Mouse (Mus musculus) spleen, adult 2 months (tissue): Measurements from ENCODE around the gene Lhfpl2. TPM values are rescaled to one million over a fixed set of nuclear protein-coding genes. Genes with fewer than 3 reads are reported as not detected.

ENCODE experiments used
- DNase-seq, 2 experiments: peaks; one replicate each; pipeline versions ENCODE4 v3.0.0 to v3.0.0-alpha.2; 2012 to 2021; ENCODE audit warnings: low spot score in 2 of 2, low read depth in 1 of 2
- H3K27ac ChIP-seq: fragments of 200-500 bp; 2 replicates; pipeline ENCODE4 v1.5.1; 2012; ENCODE audit warnings: low read length, inconsistent platforms; ENCODE audit not compliant: insufficient read depth
- H3K27me3 ChIP-seq: fragments of 200-500 bp; 2 replicates; pipeline ENCODE4 v1.6.1; 2012; ENCODE audit warnings: mild to moderate bottlenecking, moderate library complexity, low read length, inconsistent platforms; ENCODE audit not compliant: control insufficient read depth, insufficient read depth
- H3K36me3 ChIP-seq: fragments of 200-500 bp; 2 replicates; pipeline ENCODE4 v1.6.1; 2012; ENCODE audit warnings: mild to moderate bottlenecking, low read length, inconsistent platforms; ENCODE audit not compliant: control insufficient read depth, insufficient read depth
- H3K4me1 ChIP-seq: fragments of 200-500 bp; 2 replicates; pipeline ENCODE4 v1.6.1; 2011; ENCODE audit warnings: inconsistent platforms; ENCODE audit not compliant: control insufficient read depth, insufficient read depth, insufficient read length
- H3K4me3 ChIP-seq: fragments of 200-500 bp; 2 replicates; pipeline ENCODE4 v1.5.1; 2011; ENCODE audit warnings: mild to moderate bottlenecking, inconsistent platforms; ENCODE audit not compliant: insufficient read depth, insufficient read length; ENCODE audit errors: extremely low read depth
- CTCF ChIP-seq: fragments of 200-500 bp; IDR thresholded peaks from 2 replicates; pipeline ENCODE4 v1.5.1; 2011; ENCODE audit warnings: mild to moderate bottlenecking, inconsistent platforms; ENCODE audit not compliant: insufficient read depth, insufficient read length, insufficient replicate concordance; ENCODE audit errors: extremely low read depth
- POLR2A ChIP-seq: fragments of 200-500 bp; IDR thresholded peaks from 2 replicates; pipeline ENCODE4 v1.6.1; 2011; ENCODE audit warnings: low read depth, low read length, inconsistent platforms
- WGBS: fragments of 180-500 bp; shearing (Covaris S2); methylation state at CpG from one replicate; pipeline ENCODE4 v1.1.7; 2018; 5-methylcytosine and 5-hydroxymethylcytosine counted together
- polyA plus RNA-seq: library from polyadenylated mRNA; depleted of rRNA; stranded (reverse); fragments of >200 nt; gene quantifications from 2 replicates; pipeline ENCODE4 v1.2.3, GENCODE M21; 2012

Lhfpl2 gene
- polyA plus RNA-seq, 1 experiment, result 4.8 TPM

GRCm38 (mm10) chr13:94073046-94073715 lies 15.6 kb downstream of the Lhfpl2 start:
- 63% methylated on average over 9 of the region's 9 CpGs for WGBS
- peaks cover 5% of the 10 kb centered on the region; the same call in 1 of the 2 replicates for H3K4me1 ChIP-seq
- H3K4me3 ChIP-seq, result no peak overlapping the region
- DNase-seq, result no peak
- no peak overlapping the region for H3K27ac ChIP-seq
- no peaks in the 10 kb centered on the region for H3K27me3 ChIP-seq
- TF ChIP-seq POLR2A, result no peak
- TF ChIP-seq CTCF, result no peak
- no peaks in the 10 kb centered on the region for H3K36me3 ChIP-seq

- no peak for TF ChIP-seq POLR2A
- no peak for TF ChIP-seq CTCF
- DNase-seq, result no peak
- no peaks in the 10 kb centered on the region for H3K27me3 ChIP-seq
- H3K36me3 ChIP-seq, result no peaks in the 10 kb centered on the region
- no peak overlapping the region for H3K4me3 ChIP-seq
- H3K27ac ChIP-seq, result no peak overlapping the region
- peaks cover 5% of the 10 kb centered on the region; the same call in 1 of the 2 replicates for H3K4me1 ChIP-seq
- 83% methylated on average over 5 of the region's 5 CpGs for WGBS
These were observed 16.1 kb downstream of the Lhfpl2 start for GRCm38 (mm10) chr13:94073716-94074115.

DNA sequence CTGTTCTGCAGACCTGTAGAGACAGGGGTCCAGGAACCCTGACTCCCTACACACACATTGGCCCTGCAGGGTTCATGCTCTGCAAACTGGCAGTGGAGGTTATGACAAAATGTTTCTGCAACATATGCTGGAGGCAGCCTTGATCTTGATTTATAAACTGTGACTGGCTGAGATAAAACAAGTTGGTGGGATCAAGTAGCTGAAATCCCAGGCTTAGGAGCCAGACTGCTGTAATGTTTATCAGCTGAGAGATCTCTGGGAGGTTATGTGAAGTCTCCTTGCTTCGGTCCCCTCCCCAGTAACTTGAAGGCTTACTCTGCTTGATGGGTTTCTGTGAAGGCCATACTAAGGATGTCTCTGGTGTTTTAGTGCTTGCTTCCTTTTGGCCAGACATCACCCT lies 17.6 kb downstream of the Lhfpl2 start:
- Histone ChIP-seq H3K4me1 (peaks cover 5% of the 10 kb centered on the region; the same call in 1 of the 2 replicates), H3K27me3 (no peaks in the 10 kb centered on the region), H3K27ac (no peak overlapping the region), H3K4me3 (no peak overlapping the region), H3K36me3 (no peaks in the 10 kb centered on the region)
- WGBS, result 100% methylated on average over 1 of the region's 1 CpGs
- TF ChIP-seq CTCF, result no peak
- no peak for TF ChIP-seq POLR2A
- DNase-seq, result no peak

- TF ChIP-seq POLR2A (no peak), CTCF (no peak)
- no peaks in the 10 kb centered on the region for H3K27me3 ChIP-seq
- 54% methylated on average over 14 of the region's 14 CpGs for WGBS
- peaks cover 5% of the 10 kb centered on the region; the same call in 1 of the 2 replicates for H3K4me1 ChIP-seq
- no peak overlapping the region for H3K4me3 ChIP-seq
- no peak overlapping the region for H3K27ac ChIP-seq
- DNase-seq, result no peak
- no peaks in the 10 kb centered on the region for H3K36me3 ChIP-seq
These were observed 19.8 kb downstream of the Lhfpl2 start for GRCm38 (mm10) chr13:94077136-94078018.

DNA sequence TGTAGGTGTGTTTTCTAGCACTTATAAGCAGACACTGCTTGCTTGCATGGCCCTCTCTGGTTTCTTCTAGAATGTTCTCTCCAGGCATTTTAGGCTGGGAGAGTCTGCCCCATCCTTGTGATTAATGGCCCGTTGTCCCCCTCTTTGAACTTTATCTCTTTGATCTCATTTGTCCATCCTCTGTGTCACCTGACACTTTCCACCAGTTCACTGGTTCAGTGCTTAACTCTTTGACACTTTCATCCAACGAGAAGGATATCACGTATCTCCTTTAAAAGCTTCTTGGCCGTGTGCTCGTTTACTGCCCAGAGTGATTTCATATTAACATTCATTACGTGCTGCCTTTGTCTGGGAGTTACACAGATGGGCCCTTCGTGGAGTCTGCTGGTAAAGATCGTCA lies 25.6 kb downstream of the Lhfpl2 start:
- H3K4me3 ChIP-seq, result no peak overlapping the region
- H3K27me3 ChIP-seq, result no peaks in the 10 kb centered on the region
- H3K27ac ChIP-seq, result no peak overlapping the region
- no peaks in the 10 kb centered on the region for H3K36me3 ChIP-seq
- TF ChIP-seq CTCF (no peak), POLR2A (no peak)
- no peak for DNase-seq
- no peaks in the 10 kb centered on the region for H3K4me1 ChIP-seq
- 87% methylated on average over 8 of the region's 8 CpGs for WGBS

- Histone ChIP-seq H3K4me3 (no peak overlapping the region), H3K27ac (no peak overlapping the region), H3K36me3 (no peaks in the 10 kb centered on the region), H3K4me1 (no peaks in the 10 kb centered on the region), H3K27me3 (no peaks in the 10 kb centered on the region)
- 89% methylated on average over 15 of the region's 15 CpGs for WGBS
- TF ChIP-seq POLR2A (no peak), CTCF (no peak)
- no peak for DNase-seq
These were observed 26.9 kb downstream of the Lhfpl2 start for GRCm38 (mm10) chr13:94084220-94085126.
